Mouse (Mus musculus): ENCODE measurements around the gene Slc7a8.

Slc7a8 gene

DNA sequence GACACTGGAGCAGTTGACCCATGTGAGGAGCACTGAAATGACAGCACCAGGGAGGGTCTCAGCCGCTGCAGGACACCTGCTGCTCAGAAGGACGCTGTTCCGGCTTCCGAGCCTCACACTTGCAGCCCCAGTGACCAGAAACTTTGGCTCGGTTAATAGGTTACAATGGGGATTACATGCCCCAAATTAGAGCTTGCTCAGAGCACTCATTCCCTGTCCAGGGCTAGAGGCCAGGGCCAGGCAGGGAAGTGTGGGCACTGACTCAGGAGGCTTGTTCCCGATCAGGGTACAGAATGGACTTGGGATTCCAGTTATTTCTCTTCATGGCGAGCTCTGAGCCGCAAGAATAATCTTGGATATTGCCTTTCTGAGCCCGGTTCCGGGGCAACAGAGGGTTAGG, 44.1 kb downstream of the Slc7a8 start:
- DNase-seq (ENCODE audit: low read depth, low spot score) = no peak

DNA sequence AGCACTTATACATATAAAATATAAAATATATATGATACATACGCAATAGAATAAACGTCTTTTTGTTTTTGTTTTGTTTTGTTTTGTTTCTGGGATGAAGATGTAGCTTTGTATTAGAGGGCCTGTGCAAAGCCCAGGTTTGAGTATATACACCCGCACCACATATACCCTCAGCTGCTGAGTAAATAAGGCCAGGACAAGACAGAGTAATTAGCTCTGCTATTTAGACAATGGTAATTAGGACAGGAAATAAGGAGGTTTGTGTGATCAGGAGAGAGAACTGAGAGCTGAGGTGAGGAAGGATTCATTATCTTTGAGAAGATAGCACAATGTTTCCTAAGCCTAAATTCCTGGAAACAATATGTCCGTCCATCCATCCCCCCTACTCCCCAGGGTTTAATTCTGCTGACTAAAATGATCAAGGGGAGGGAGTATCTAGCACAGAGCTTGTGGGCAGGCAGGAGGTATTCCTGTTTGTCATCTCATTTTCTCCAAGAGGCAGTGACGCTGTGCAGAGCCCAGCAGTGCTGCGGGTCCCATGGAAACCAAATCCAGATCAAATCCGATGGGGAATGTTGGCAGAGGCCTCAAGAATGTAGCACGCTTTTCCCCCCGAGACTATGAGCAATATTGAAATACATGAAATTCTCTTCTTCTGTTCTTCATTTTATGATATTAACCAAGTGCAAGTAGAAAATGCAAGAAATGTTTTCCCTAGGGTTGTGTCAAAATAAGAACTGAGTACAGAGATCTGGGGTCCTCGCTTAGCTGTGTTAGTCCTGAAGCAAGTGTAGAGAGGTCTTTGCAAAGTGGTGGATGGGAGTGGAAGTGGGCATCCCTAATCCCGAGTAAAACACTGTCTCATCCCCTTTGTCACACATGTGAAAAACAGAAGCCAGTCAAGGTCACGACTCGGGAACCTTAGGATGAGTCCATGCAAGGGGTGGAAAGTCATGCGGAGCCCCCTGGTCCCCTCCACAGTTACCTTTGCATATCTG, 44.9 kb downstream of the Slc7a8 start:
- no peak for DNase-seq (ENCODE audit: low read depth, low spot score)

DNA sequence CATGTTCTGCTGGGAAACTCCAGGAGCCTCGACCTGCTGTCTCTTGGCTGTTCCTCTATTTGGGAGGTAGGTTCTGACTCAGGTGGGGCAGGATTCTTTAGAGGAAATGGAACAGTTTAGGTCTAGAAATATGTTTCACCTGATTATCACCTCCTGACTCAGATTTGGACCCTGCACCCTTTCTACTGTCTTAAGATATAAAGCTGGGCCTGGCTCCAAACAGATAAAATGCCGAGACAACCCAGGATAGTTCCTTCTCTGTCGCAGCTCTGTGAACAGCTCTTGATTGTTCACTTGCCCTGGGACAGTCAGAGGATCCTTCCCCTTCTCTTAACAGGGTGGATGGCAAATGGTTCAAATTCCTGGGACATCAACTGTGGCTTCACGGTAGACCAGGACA, 46.5 kb downstream of the Slc7a8 start:
- DNase-seq (ENCODE audit: low read depth, low spot score) = no peak

DNA sequence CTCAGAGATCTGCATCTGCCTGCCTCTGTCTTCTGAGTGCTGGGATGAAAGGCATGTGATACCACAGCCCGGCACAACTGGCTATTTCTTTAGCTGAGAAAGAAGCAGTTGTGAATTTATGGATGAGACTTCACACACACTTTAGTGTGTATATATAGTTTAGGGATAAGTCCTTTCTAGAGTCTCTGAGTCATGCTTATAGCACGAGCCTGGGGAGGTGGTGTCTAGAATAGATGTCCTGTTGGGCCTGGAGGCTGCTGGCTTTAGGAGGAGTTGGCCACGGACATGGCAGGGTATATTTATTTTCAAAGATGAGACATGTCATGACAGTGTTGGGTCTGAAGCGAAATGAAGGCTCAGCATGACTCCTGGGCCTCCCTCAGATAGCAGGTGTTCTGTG, 47.7 kb downstream of the Slc7a8 start:
- no peak for DNase-seq (ENCODE audit: low read depth, low spot score)

DNA sequence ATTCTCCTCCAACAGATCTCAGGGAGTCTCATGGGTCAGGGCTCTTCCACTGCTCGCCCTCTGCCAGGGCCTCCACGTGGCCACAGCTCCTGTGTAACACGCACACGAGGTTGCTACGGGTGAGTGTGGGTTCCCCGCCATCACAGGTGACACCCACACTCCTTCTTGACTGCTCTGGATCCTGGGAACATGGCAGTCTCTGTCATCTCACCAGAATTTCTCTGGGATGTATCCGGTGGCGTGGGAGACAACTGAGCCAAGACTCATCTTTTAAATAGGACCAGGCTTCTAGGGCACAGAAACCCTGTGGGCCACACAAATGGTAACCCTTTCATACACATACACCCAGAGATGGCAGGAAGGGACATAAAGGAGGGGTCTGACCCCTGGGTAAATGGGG, 49.5 kb downstream of the Slc7a8 start:
- DNase-seq (ENCODE audit: low read depth, low spot score) = no peak

DNA sequence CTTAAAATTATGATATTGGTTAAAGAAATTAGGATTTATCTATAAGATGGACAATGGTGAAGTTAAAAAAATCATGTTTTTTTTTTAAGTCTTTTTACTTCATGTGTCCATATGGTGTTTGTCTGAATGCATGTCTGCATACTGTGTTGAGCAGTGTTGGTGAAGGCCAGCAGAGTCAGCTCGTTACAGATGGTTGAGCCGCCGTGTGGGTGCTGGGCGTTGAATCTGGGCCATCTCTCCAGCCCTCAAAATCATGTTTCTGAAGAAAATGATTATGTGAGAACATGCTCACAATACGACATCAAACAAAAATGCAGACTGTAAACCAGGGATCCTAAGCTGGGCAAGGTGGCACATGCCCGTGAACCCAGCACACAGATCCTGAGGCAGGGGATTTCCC, 51.4 kb downstream of the Slc7a8 start:
- no peak for DNase-seq (ENCODE audit: low read depth, low spot score)

DNA sequence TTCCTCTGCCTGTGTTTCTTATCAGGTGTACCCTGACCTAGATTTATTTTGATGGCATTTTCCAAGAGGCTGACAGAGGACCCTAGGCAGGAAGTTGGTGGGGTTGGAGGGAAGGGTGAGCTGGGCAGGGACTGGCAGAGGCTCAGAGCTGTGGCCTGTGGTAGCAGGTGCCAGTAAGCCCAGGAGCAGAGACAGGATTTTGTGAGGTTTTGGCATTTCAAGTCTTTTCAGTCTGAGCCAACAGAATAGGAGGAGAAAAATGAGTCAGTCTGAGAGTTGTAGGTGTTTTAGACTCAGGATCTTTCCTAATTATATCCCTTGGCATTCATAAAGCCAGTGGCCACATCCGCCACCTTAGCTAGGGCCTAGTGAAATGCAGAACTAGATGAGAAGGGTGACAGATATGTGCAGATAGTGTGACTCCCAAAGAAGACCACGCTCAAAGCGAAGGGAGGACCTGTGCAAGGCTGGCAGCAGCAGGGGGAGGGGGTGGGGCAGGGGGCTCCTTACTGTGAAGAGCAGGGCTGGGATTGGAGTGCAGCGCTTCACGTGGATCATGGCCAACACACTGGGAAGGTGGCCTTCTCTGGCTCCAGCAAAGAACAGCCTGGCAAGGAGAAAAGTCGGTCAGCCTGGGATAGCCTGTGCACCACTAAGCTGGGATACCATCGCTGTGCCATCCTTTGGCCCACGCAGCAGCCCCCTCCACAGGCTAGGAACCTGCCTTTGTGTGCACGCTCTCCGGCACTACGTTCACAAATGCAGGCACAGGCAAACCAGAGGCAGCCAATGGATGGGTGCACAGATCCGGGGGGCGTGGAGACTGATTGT, 52.7 kb downstream of the Slc7a8 start:
- DNase-seq (ENCODE audit: low read depth, low spot score) = no peak

DNA sequence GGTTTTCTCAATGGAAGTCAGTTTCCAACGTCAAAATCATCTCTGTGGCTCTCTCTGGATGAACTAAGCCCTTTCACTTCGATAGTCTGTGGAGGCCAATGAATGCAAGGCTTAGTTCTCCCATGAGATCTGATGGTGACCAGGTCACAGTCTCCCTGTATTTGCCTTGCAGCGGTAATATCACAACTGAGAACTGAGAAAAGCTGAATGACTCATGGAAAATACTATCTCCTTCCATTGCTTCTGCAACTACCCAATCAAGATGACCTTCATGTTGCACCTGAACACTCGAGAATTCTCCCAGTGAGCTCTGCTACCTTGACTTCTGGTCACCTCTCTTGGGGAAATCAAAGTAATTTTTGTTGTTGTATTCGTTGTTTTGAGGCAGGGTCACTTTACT, 54.2 kb downstream of the Slc7a8 start:
- DNase-seq (ENCODE audit: low read depth, low spot score) = no peak

DNA sequence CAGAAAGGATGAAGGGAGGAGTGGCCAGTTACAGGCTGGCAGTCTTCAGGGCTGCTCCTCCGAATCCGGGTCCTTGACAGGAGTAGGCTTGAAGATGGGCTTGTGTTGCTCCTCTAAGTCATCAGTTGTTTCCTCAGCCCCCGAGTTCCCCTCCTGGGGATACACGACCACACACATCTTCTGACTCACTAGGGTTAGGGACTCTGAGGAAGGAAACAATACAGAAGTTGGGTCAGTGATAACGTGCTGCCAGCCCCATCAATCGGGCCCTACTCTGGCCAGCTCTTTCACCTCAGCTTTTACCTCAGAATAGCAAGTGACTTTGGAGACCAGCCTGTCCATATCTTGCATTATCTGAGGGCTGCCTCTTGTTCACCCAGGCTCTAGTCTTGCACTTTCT, 57.7 kb downstream of the Slc7a8 start:
- no peak for DNase-seq (ENCODE audit: low read depth, low spot score)

DNA sequence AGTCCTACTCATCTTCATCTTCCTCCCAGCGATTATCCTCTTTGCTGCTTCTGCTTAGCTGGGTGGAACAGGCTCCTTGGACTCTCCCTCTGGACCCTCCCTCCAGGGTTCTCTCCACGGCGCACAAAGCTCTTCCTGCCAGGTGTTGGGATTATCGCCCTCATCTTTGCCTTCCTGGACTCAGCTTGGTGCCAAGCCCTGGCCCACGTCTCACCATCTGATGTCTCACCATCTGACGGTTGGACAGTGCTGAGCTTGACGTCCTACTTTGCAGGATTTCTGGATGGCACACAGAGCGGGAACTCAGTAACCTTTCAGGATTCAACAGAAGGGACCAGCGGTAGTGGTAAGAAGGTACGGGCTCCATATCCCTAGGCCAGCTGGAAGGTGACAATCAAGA, 60.0 kb downstream of the Slc7a8 start:
- no peak for DNase-seq (ENCODE audit: low read depth, low spot score)

DNA sequence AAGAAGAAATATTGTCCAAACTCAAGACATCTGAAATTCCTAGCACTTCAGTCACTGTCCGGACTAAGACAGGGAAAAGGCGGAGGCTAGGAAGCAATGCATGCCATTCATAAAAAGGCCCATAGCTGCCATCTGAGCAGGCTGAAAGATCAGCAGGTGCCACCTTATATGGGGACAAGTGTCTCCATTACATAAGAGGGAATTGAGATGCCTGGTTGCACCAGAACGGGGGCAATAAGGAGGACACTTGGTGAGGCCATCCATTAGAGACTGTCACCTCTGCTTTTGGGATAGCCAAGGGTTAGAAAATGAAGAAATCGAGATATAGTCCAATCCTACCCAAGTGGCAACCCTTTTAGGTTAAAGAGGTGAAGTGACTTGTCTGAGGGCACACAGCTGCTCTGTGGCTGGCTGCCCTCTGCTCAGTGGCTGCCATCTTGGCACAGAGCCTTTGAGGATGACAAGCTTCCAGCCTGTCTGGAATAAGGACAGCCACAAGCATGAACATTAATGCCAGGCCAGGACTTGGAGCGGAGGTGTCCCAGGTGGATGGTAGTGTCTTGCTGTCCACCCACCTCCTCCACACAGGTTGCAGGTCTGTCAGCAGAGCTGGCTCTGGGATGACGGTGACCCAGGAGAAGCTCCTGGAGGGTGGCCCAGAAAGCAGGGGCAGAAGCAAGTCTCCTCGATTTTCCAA, 60.9 kb downstream of the Slc7a8 start:
- DNase-seq (ENCODE audit: low read depth, low spot score) = no peak

DNA sequence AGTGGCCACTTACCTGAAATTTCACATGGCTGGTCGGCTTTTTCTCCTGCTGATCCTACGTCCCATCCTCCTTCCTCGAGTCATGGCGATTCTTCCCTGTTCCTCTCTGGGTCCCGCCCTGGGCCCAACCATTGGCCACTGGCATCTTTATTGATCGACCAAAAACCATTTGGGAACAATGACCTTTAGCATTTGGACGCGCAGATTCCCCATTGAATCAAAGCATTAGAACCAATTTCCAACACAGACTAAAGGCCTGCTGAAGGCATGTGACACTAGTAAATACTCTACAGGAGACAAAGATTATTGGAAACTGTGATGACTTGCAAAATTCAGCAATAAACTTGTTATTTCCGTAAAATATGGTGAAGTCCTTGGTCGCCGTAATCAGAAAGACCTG, 61.7 kb downstream of the Slc7a8 start:
- no peak for DNase-seq (ENCODE audit: low read depth, low spot score)

DNA sequence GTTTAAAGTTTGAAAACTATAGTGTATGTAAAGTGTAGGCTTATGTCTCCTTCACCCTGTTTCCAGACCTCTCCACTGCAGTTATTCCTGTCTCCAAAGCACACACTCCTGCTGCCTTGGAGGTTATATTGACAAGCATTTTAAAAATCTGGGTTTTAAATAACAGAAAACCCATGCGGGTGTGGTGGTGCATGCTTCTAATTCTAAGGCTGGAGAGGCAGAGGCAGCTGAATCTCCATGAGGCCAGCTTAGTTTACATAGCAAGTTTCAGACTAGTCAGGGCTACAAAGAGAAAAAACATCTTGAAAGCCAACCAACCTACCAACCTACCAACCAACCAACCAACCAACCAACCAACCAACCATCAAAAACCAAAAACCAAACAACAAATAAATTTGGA, 66.3 kb downstream of the Slc7a8 start:
- no peak for DNase-seq (ENCODE audit: low read depth, low spot score)

DNA sequence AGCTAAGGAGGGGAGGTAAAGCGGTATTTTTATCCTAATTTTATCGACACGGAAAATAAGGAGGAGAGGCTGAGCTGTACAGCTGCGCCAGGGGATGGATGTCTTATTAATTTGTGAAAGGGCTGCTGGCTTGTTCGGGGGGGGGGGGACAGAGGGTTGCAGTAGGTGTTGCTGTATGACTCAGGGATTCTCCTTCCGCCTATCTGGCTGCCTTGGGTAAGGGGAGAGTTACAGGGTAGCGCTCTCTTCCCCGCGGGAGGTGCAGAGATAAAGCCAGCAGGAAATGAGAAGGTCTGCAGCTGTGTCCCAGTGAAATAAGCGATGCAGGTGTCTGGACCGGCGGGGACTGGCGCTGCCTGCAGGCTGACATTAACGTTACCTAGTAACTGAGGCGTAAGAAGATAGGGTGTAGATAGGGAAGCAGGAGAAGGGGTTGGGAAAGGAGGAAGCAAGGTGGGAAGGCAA, 67.1 kb downstream of the Slc7a8 start:
- no peak for DNase-seq (ENCODE audit: low read depth, low spot score)

DNA sequence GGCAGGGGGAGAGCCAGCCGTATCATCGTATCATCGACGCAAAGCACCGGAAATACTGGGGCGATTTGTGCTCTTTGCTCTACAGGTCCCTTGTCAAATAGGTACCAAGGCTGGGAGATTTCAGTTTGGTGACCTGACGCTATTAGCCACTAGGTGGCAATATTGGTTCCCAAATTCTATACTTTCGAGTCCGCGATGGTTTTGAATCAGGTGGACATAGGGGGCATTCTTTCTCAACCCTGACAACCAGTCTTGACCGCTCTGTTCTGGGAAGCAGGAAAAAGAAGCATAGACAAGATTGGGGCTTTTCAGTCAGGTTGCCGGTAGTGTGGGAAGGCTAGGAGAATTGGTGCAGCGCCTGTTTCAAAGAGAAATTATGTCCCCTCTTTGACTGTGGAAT, 67.6 kb downstream of the Slc7a8 start:
- DNase-seq (ENCODE audit: low read depth, low spot score) = peak; percentile 70

DNA sequence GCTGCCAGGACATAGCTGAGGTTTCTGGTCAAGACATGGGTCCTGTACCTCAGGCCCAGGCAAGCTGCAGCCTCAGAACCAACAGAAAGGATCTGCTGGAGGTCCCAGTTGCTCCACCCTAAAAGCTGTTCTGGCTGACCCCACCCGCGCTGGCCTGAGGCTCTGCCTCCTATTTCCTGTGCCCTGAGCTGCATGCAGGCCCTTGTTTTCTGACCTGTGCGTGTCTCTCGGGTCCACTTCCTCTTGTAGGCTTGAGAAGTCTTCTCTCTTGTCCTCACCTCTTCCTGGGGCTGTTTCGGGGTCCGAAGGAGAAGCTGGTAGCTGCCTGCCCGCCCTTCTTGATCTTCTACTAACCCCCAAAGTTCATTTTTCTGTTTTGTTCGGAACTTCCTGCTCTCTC, 68.9 kb downstream of the Slc7a8 start:
- DNase-seq (ENCODE audit: low read depth, low spot score) = no peak

DNA sequence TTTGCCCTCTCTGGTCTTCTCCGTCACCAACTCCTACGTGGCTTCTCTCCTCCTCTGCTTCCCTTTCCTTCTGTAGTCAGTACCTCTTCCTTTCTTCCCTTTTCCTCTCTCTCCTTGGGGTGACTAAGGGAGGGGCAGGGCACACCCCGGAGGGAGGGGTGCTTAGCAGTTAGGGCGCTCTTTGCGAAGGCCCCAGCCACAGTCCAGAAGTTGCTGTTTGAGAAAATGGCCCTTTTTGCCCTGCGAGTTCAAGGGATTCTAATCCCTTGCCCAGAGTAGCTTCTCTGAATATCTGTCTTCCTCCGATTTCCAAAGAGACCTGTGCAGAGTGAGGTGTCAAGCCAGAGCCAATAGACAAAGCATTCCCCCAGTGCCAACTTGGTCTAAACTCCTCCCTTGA, 69.7 kb downstream of the Slc7a8 start, which contains the start of gene Cebpe:
Gene Cebpe (minus strand): TSS at position 101 of the 400 bp plus-strand sequence.
- DNase-seq (ENCODE audit: low read depth, low spot score) = no peak

DNA sequence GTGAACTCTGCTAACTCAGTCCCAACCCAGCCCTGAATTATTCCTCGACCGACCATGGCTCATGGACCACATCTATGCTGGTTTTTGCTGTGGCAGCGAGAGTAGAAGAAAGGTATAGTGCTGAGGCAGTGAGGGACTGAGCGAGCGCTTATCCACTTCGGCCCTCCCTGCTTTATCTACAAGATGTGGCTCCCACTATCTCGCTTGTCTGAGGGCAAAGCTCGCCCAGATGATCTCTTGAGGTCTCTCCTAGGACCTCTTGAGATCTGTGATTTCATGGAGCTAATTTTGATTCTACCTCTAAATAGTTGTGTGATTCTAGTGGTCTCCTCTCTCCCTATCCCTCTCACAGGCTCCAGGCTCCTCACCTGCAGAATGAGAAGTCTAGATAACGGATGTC, 72.7 kb downstream of the Slc7a8 start:
- no peak for DNase-seq (ENCODE audit: low read depth, low spot score)

DNA sequence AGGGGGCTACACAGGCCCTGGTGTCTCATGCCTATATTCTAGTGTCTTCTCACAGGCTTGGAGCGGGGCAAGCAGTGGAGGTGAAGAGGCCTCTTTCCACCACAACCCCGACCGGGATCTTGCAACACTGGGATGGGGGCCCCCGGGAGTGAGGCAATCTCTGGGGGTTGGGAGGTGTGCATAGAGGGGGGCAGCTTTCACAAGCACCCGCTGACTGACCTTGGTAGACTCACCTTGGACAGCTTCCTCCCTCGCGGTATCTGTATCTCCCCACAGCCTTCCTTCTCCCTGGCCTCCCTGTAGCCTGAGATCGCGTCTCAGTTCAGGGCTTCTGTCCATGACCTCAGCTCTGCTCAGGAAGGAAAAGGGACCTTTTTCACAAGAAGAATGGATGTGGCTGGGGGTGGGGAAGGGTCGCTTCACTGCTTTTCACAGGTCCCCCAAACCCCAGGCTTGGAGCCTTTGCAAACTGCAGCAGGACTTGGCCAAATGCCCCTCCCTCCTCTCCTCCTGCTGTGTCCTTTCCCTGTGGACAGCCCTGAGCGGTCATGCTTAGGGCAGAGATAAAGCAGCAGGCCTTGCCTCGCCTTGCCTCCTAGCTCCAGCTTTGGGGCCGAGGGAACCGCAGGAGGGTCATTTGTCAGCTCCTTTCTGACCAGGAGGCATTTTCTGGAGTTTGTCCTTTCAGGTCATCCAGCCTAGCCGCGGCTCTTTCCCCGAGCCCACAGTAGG, 75.0 kb downstream of the Slc7a8 start:
- DNase-seq (ENCODE audit: low read depth, low spot score) = no peak

DNA sequence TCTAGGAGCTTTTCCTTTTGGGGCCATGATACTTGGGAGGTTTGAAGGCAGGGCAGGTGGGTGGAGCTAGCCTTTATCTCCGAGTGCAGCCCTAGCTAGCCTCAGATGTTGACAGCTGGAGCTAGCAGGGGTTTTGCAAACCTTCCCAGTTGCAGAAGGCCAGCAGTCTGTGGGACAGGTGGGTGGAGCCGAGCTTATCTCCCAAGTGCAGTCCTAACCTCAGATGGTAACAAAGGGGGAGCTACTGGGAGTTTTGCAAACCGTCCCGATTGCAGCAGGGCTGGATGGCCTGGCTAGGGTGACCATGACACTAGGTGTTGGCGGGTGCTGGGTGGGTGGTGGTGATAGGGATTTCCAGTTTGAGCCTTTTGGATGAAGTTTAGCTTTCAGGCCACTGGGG, 75.9 kb downstream of the Slc7a8 start:
- no peak for DNase-seq (ENCODE audit: low read depth, low spot score)

DNA sequence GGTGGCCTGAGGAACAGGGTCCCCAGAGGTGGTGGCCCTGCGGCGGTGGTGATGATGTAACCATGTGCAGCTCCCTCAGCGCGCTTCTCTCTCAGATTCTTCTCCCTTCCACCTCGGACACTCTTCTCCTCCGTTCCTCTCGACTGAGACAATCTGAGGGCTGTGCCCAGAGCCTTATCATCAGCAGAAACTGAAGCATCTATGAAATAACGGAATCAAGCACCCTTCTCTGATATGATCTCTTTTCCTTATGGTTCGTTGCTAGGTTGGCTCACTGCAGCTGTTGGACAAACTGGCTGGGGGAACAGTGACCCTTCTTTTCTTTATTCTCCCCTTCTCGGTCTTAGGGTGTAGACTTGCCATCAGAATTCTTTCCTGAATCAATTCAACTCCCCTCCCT, 78.5 kb downstream of the Slc7a8 start:
- no peak for DNase-seq (ENCODE audit: low read depth, low spot score)
